Mouse (Mus musculus) kidney, adult 11 months (tissue): ENCODE results near the gene Sema6d.

Experiments used
- DNase-seq: peaks from one replicate; pipeline ENCODE4 v3.0.0; 2022

The Sema6d gene

GRCm38 (mm10) chr2:124176265-124176664 is 86.5 kb downstream of the Sema6d start:
- DNase-seq: no peak

GRCm38 (mm10) chr2:124176711-124177169 is 87.0 kb downstream of the Sema6d start:
- no peak for DNase-seq

- no peak for DNase-seq
Measured at GRCm38 (mm10) chr2:124189271-124189670, 99.5 kb downstream of the Sema6d start.

- no peak for DNase-seq
Measured at GRCm38 (mm10) chr2:124194041-124194440, 104.3 kb downstream of the Sema6d start.

- DNase-seq: no peak
Measured at GRCm38 (mm10) chr2:124201493-124201892, 111.7 kb downstream of the Sema6d start.

- DNase-seq: no peak
Measured at GRCm38 (mm10) chr2:124202475-124202990, 112.8 kb downstream of the Sema6d start.

GRCm38 (mm10) chr2:124205811-124206210 is 116.0 kb downstream of the Sema6d start:
- no peak for DNase-seq

- DNase-seq: no peak
Measured at GRCm38 (mm10) chr2:124208251-124208650, 118.5 kb downstream of the Sema6d start.

GRCm38 (mm10) chr2:124223559-124223958 is 133.8 kb downstream of the Sema6d start:
- no peak for DNase-seq

GRCm38 (mm10) chr2:124224328-124224727 is 134.6 kb downstream of the Sema6d start:
- no peak for DNase-seq

- no peak for DNase-seq
Measured at GRCm38 (mm10) chr2:124234636-124235221, 145.0 kb downstream of the Sema6d start.

- DNase-seq: no peak
Measured at GRCm38 (mm10) chr2:124235237-124236055, 145.7 kb downstream of the Sema6d start.

- no peak for DNase-seq
Measured at GRCm38 (mm10) chr2:124236831-124237230, 147.1 kb downstream of the Sema6d start.

GRCm38 (mm10) chr2:124243608-124244007 is 153.8 kb downstream of the Sema6d start:
- no peak for DNase-seq

- no peak for DNase-seq
Measured at GRCm38 (mm10) chr2:124244543-124245245, 154.9 kb downstream of the Sema6d start.

- DNase-seq: no peak
Measured at GRCm38 (mm10) chr2:124258108-124258507, 168.3 kb downstream of the Sema6d start.

GRCm38 (mm10) chr2:124264309-124264708 is 174.5 kb downstream of the Sema6d start:
- DNase-seq: no peak

- DNase-seq: no peak
Measured at GRCm38 (mm10) chr2:124271156-124271555, 181.4 kb downstream of the Sema6d start.

- no peak for DNase-seq
Measured at GRCm38 (mm10) chr2:124277492-124277891, 187.7 kb downstream of the Sema6d start.

GRCm38 (mm10) chr2:124285109-124285508 is 195.3 kb downstream of the Sema6d start:
- no peak for DNase-seq

- no peak for DNase-seq
Measured at GRCm38 (mm10) chr2:124289356-124289755, 199.6 kb downstream of the Sema6d start.

GRCm38 (mm10) chr2:124291145-124291544 is 201.4 kb downstream of the Sema6d start:
- no peak for DNase-seq

GRCm38 (mm10) chr2:124293601-124294000 is 203.8 kb downstream of the Sema6d start:
- no peak for DNase-seq
